Mouse (Mus musculus) testis, adult 2 months (tissue): ENCODE measurements around the gene Olfr24. TPM values are rescaled to one million over a fixed set of nuclear protein-coding genes. Genes with fewer than 3 reads are reported as not detected.
"Not testable (repeated sequence)": the region's sequence is repeated elsewhere in the genome, so short reads cannot be mapped to it uniquely, and the experiment has no call there.

ENCODE experiments used
- H3K27ac ChIP-seq: fragments of 200-500 bp; 2 replicates; pipeline ENCODE4 v1.5.1; 2012; ENCODE audit warnings: low read depth, low read length; ENCODE audit not compliant: control insufficient read depth, insufficient read depth
- H3K27me3 ChIP-seq: fragments of 200-500 bp; 2 replicates; pipeline ENCODE4 v1.6.1; 2012; ENCODE audit warnings: mild to moderate bottlenecking, low read length, moderate library complexity; ENCODE audit not compliant: control insufficient read depth, insufficient read depth
- H3K36me3 ChIP-seq: fragments of 200-500 bp; 2 replicates; pipeline ENCODE4 v1.6.1; 2012; ENCODE audit warnings: mild to moderate bottlenecking, low read length; ENCODE audit not compliant: control insufficient read depth, insufficient read depth
- H3K4me1 ChIP-seq: fragments of 200-500 bp; 2 replicates; pipeline ENCODE4 v1.6.1; 2012; ENCODE audit warnings: low read length; ENCODE audit not compliant: control insufficient read depth, insufficient read depth
- H3K4me3 ChIP-seq: fragments of 200-500 bp; 2 replicates; pipeline ENCODE4 v1.5.1; 2012; ENCODE audit warnings: low read depth, mild to moderate bottlenecking, low read length, moderate library complexity, mixed read lengths; ENCODE audit not compliant: control insufficient read depth
- CTCF ChIP-seq: fragments of 200-500 bp; IDR thresholded peaks from 2 replicates; pipeline ENCODE4 v1.5.1; 2012; ENCODE audit warnings: low read depth, mild to moderate bottlenecking, inconsistent platforms, low read length, moderate library complexity; ENCODE audit not compliant: control insufficient read depth, insufficient read depth, insufficient replicate concordance
- POLR2A ChIP-seq: fragments of 200-500 bp; IDR thresholded peaks from 2 replicates; pipeline ENCODE4 v1.6.1; 2012; ENCODE audit warnings: low read depth, mild to moderate bottlenecking, inconsistent platforms, low read length, moderate library complexity; ENCODE audit not compliant: control insufficient read depth
- polyA plus RNA-seq: library from polyadenylated mRNA; depleted of rRNA; stranded (reverse); fragments of >200 nt; gene quantifications from 2 replicates; pipeline ENCODE4 v1.2.3, GENCODE M21; 2012; rRNA removed

Olfr24 gene
- polyA plus RNA-seq, result 0.58 and 1.1 TPM in 2 replicates

GRCm38 (mm10) chr9:18763896-18764295 lies at the start of gene Olfr24:
Olfr24 (minus strand) TSS chr9:18763996.
- H3K4me3 ChIP-seq, result no peak within 1 kb of the TSS; the same call in 1 of the 2 replicates
- no peaks in the 10 kb centered on the region for H3K4me1 ChIP-seq
- no peaks in the 10 kb centered on the region for H3K36me3 ChIP-seq
- H3K27me3 ChIP-seq, result no peaks in the 10 kb centered on the region
- TF ChIP-seq CTCF, result no peak
- TF ChIP-seq POLR2A, result no peak
- no peak within 1 kb of the TSS for H3K27ac ChIP-seq

GRCm38 (mm10) chr9:18785316-18785715 lies 21.5 kb upstream of the Olfr24 start:
- Histone ChIP-seq H3K4me1 (no peaks in the 10 kb centered on the region; the same call in 1 of the 2 replicates), H3K27ac (no peak overlapping the region), H3K27me3 (no peaks in the 10 kb centered on the region), H3K36me3 (no peaks in the 10 kb centered on the region), H3K4me3 (peak overlapping the region; percentile 24; the same call in 1 of the 2 replicates)
- TF ChIP-seq CTCF, result no peak
- no peak for TF ChIP-seq POLR2A

GRCm38 (mm10) chr9:18779476-18779875 lies 15.7 kb upstream of the Olfr24 start:
- Histone ChIP-seq H3K36me3 (no peaks in the 10 kb centered on the region), H3K4me3 (peak overlapping the region; percentile 84), H3K4me1 (peaks cover 9% of the 10 kb centered on the region), H3K27me3 (no peaks in the 10 kb centered on the region), H3K27ac (peak overlapping the region; percentile 12)
- peak; percentile 50; the same call in 1 of the 2 replicates for TF ChIP-seq POLR2A
- TF ChIP-seq CTCF, result no peak

- H3K4me3 ChIP-seq, result peak overlapping the region; percentile 84
- H3K36me3 ChIP-seq, result no peaks in the 10 kb centered on the region
These were observed 15.2 kb upstream of the Olfr24 start for GRCm38 (mm10) chr9:18778981-18779380.

GRCm38 (mm10) chr9:18755595-18755994 lies 8.2 kb downstream of the Olfr24 start:
- no peak overlapping the region for H3K4me3 ChIP-seq
- TF ChIP-seq CTCF, result no peak
- TF ChIP-seq POLR2A, result no peak
- H3K27me3 ChIP-seq, result no peaks in the 10 kb centered on the region
- H3K36me3 ChIP-seq, result no peaks in the 10 kb centered on the region
- H3K4me1 ChIP-seq, result no peaks in the 10 kb centered on the region
- no peak overlapping the region for H3K27ac ChIP-seq

More at GRCm38 (mm10) chr9:18778981-18779380, 15.2 kb upstream of the Olfr24 start:
- TF ChIP-seq POLR2A, result no peak; the same call in 1 of the 2 replicates
- no peak for TF ChIP-seq CTCF
- Histone ChIP-seq H3K27ac (peak overlapping the region; percentile 12; the same call in 1 of the 2 replicates), H3K4me1 (peaks cover 9% of the 10 kb centered on the region), H3K27me3 (no peaks in the 10 kb centered on the region)

GRCm38 (mm10) chr9:18744639-18745038 lies 19.2 kb downstream of the Olfr24 start:
- no peaks in the 10 kb centered on the region for H3K27me3 ChIP-seq
- H3K4me3 ChIP-seq, result no peak overlapping the region
- H3K36me3 ChIP-seq, result no peaks in the 10 kb centered on the region
- no peaks in the 10 kb centered on the region for H3K4me1 ChIP-seq
- no peak overlapping the region for H3K27ac ChIP-seq
- TF ChIP-seq CTCF (no peak), POLR2A (no peak)

- H3K27me3 ChIP-seq, H3K4me1 ChIP-seq, H3K4me3 ChIP-seq, H3K27ac ChIP-seq, H3K36me3 ChIP-seq: not testable (repeated sequence)
These were observed 29.6 kb downstream of the Olfr24 start for GRCm38 (mm10) chr9:18734177-18734576.

- H3K36me3 ChIP-seq, result no peaks in the 10 kb centered on the region
- TF ChIP-seq POLR2A (no peak), CTCF (no peak)
- H3K27me3 ChIP-seq, result no peaks in the 10 kb centered on the region
- H3K4me3 ChIP-seq, result no peak overlapping the region
- no peaks in the 10 kb centered on the region for H3K4me1 ChIP-seq
- H3K27ac ChIP-seq, result no peak overlapping the region
These were observed 41.1 kb downstream of the Olfr24 start for GRCm38 (mm10) chr9:18722712-18723099.
